Mouse (Mus musculus) embryonic facial prominence, embryonic 13.5 days (tissue): Measurements from ENCODE around the gene Tbcd. TPM values are rescaled to one million over a fixed set of nuclear protein-coding genes. Genes with fewer than 3 reads are reported as not detected.

Experiments used
- ATAC-seq: fragments of 200-750 bp; cut with Nextera tagmentation; 2 replicates; pipeline ENCODE4 v1.8.0; 2017; ENCODE audit warnings: low read depth; ENCODE audit not compliant: insufficient number of reproducible peaks, insufficient read depth, low FRiP score, low TSS enrichment
- H3K27ac ChIP-seq: fragments of 300-500 bp; sonication (generic); 2 replicates; pipeline ENCODE4 v1.5.1; 2015; ENCODE audit warnings: moderate library complexity, mild to moderate bottlenecking, inconsistent platforms
- H3K27me3 ChIP-seq: fragments of 300-500 bp; sonication (generic); 2 replicates; pipeline ENCODE4 v1.6.1; 2015; ENCODE audit warnings: mild to moderate bottlenecking, inconsistent platforms
- H3K36me3 ChIP-seq: fragments of 300-500 bp; sonication (generic); 2 replicates; pipeline ENCODE4 v1.6.1; 2015; ENCODE audit warnings: mild to moderate bottlenecking, inconsistent platforms
- H3K4me1 ChIP-seq: fragments of 300-500 bp; sonication (generic); 2 replicates; pipeline ENCODE4 v1.6.1; 2015; ENCODE audit warnings: inconsistent platforms
- H3K4me2 ChIP-seq: fragments of 300-500 bp; sonication (generic); 2 replicates; pipeline ENCODE4 v1.6.1; 2015; ENCODE audit warnings: moderate library complexity, mild to moderate bottlenecking, inconsistent platforms
- H3K4me3 ChIP-seq: fragments of 300-500 bp; sonication (generic); 2 replicates; pipeline ENCODE4 v1.5.1; 2015; ENCODE audit warnings: mild to moderate bottlenecking, inconsistent platforms
- H3K9ac ChIP-seq: fragments of 300-500 bp; sonication (generic); 2 replicates; pipeline ENCODE4 v1.6.1; 2015; ENCODE audit warnings: mild to moderate bottlenecking, inconsistent platforms
- H3K9me3 ChIP-seq: fragments of 300-500 bp; sonication (generic); 2 replicates; pipeline ENCODE4 v1.6.1; 2016; ENCODE audit warnings: inconsistent platforms
- WGBS: fragments of 180-500 bp; shearing (Covaris S2); methylation state at CpG from one replicate; pipeline ENCODE4 v1.1.7; 2015; ENCODE audit warnings: mixed read lengths; 5-methylcytosine and 5-hydroxymethylcytosine counted together
- polyA plus RNA-seq: library from polyadenylated mRNA; unstranded; fragments of >200 nt; fragmentation: Nextera tagmentation; extraction: Ambion mirVana; gene quantifications from 2 replicates; pipeline ENCODE4 v1.2.1, GENCODE M21; 2015

Tbcd gene
- polyA plus RNA-seq, 1 experiment from 2014 or later = 42.5 TPM

DNA sequence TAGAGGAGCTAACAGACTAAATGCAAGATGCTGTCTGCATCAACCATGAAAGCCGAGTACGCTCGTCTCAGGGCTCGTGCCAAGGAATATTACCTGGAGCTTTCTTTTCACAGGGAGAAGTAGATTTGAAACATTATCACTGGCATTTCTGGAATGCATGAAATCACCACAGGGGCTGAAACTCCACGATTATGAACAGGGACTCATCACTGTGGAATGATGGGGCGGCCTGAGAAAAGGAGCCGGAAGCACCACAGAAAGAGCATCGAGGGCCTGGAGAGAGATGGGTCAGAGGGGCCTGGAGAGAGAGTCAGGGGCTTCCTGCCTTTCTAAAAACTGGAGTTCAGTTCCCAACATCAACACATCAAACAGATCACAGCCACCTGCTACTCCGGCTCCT, 195.6 kb downstream of the Tbcd start:
- Histone ChIP-seq H3K27me3 (no peaks in the 10 kb centered on the region), H3K36me3 (peaks cover 12% of the 10 kb centered on the region), H3K4me2 (no peak overlapping the region), H3K9me3 (no peaks in the 10 kb centered on the region), H3K4me3 (no peak overlapping the region), H3K9ac (0 out of 2 replicates have a peak overlapping the region, but pooled peaks have one; percentile 17), H3K27ac (peak overlapping the region; percentile 17; the same call in 1 of the 2 replicates), H3K4me1 (peaks cover 5% of the 10 kb centered on the region; the same call in 1 of the 2 replicates)
- ATAC-seq = no peak
- WGBS = 46% methylated on average over 9 of the region's 9 CpGs

DNA sequence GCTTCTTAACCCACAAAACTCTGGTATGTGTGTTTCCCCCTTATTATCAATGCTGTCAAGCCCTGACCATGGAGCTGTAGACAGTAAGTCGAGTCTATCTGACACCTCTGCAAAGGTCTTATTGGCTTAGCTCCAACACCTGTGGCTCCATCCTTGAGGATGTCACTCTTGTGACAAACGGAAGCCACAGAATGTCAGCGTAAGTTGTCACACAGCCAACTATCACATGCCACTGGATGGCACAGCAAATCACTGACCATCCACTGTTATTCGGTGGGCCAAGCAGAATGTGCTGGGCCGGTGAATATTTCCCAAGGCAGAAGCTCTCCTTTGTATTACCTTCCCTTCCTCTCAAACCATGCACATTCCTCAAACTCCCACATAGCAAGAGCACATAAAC, 196.4 kb downstream of the Tbcd start:
- Histone ChIP-seq H3K36me3 (peaks cover 12% of the 10 kb centered on the region), H3K27me3 (no peaks in the 10 kb centered on the region), H3K27ac (no peak overlapping the region), H3K4me1 (peaks cover 14% of the 10 kb centered on the region), H3K4me3 (no peak overlapping the region), H3K9ac (no peak overlapping the region), H3K4me2 (no peak overlapping the region), H3K9me3 (no peaks in the 10 kb centered on the region)
- no peak for ATAC-seq
- WGBS = 93% methylated on average over 5 of the region's 5 CpGs

DNA sequence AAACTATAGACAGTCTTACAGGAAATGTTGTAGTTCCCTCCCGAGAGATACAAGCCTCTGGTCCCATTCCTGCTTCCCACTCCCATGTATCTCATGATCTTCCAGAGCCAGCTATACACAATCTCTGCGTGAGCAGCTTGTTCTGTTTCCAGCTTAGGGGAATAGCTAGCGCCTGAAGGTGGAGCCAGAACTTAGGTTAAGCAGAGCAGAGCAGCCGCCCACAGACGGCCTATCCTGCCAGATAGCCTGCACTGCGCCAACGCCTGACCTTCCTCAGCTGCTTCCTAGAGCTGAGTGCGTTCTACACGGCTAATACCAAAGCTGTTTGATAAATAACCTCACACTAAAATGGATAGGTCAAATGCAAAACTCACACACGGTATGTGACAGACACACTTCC, 198.2 kb downstream of the Tbcd start:
- no peaks in the 10 kb centered on the region for H3K9me3 ChIP-seq
- no peak overlapping the region for H3K9ac ChIP-seq
- ATAC-seq = no peak
- H3K36me3 ChIP-seq = peaks cover 12% of the 10 kb centered on the region
- no peak overlapping the region for H3K27ac ChIP-seq
- H3K4me1 ChIP-seq = peaks cover 29% of the 10 kb centered on the region
- H3K4me3 ChIP-seq = no peak overlapping the region
- no peak overlapping the region for H3K4me2 ChIP-seq
- no peaks in the 10 kb centered on the region for H3K27me3 ChIP-seq
- WGBS = 76% methylated on average over 10 of the region's 10 CpGs

DNA sequence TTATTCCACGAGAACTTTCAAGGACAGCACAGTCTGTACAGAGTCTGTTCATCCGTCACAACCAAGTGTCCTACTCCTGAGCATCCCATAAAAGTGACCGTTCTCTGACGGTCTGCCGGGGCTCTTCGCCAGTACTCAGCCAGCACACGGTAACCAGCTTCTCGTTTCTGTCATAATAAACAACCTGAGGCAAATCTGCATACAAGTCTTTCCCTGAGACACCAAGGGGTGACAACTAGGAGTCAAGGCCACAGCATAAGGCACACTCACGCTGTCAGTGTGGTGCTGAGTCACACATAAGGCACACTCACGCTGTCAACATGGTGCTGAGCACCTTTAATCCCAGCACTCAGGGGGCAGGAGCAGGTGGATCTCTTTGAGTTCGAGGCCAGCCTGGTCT, 198.9 kb downstream of the Tbcd start:
- Histone ChIP-seq H3K4me1 (peaks cover 35% of the 10 kb centered on the region), H3K36me3 (peaks cover 15% of the 10 kb centered on the region), H3K27me3 (no peaks in the 10 kb centered on the region), H3K4me2 (no peak overlapping the region), H3K9me3 (no peaks in the 10 kb centered on the region), H3K27ac (no peak overlapping the region), H3K4me3 (no peak overlapping the region), H3K9ac (no peak overlapping the region)
- ATAC-seq = no peak
- 91% methylated on average over 11 of the region's 11 CpGs for WGBS

DNA sequence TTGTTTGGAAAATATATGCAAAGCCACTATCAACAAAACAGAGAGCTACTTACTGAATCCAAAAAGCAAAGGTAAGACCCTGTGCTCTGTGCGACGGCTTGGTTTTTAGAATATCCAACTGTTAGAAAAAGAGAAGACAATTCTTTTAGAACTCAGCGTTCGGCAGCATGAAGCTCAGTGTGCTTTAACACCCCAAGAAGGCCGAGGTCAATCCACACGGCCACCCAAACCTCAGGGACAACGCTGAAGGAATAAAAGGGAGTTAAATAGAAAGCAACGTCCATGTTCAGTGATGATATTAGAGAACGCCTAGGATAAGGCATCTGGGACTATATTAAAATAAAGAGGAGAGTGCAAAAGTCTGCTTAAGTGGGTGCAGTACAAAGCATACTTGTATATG, 199.8 kb downstream of the Tbcd start:
- H3K4me2 ChIP-seq = no peak overlapping the region
- H3K27ac ChIP-seq = no peak overlapping the region
- no peak overlapping the region for H3K9ac ChIP-seq
- H3K4me1 ChIP-seq = peaks cover 35% of the 10 kb centered on the region
- WGBS = 94% methylated on average over 9 of the region's 9 CpGs
- ATAC-seq = no peak
- no peaks in the 10 kb centered on the region for H3K27me3 ChIP-seq
- no peaks in the 10 kb centered on the region for H3K9me3 ChIP-seq
- H3K36me3 ChIP-seq = peaks cover 15% of the 10 kb centered on the region
- no peak overlapping the region for H3K4me3 ChIP-seq

DNA sequence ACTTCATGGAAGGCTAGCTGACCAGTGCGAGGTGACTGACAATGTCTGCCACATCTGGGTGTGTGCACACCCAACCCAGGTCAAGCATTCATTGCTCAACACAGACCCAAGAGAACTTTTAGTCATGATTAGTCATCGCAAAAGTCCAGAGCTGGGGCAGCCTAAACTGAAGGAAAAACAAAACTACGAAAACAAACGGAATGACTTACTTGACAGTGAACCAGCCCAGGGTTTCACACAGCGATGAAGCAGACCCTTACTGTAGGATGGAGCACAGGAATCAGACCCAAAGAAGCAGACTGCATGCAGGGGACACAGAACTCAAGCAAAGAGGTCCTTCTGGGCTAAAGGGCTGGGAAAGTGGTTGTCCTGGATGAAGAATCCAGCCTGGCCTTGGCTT, 200.2 kb downstream of the Tbcd start:
- no peak overlapping the region for H3K9ac ChIP-seq
- H3K4me3 ChIP-seq = no peak overlapping the region
- no peak overlapping the region for H3K4me2 ChIP-seq
- peaks cover 35% of the 10 kb centered on the region for H3K4me1 ChIP-seq
- no peak for ATAC-seq
- peaks cover 15% of the 10 kb centered on the region for H3K36me3 ChIP-seq
- no peaks in the 10 kb centered on the region for H3K9me3 ChIP-seq
- 95% methylated on average over 5 of the region's 5 CpGs for WGBS
- no peak overlapping the region for H3K27ac ChIP-seq
- no peaks in the 10 kb centered on the region for H3K27me3 ChIP-seq

DNA sequence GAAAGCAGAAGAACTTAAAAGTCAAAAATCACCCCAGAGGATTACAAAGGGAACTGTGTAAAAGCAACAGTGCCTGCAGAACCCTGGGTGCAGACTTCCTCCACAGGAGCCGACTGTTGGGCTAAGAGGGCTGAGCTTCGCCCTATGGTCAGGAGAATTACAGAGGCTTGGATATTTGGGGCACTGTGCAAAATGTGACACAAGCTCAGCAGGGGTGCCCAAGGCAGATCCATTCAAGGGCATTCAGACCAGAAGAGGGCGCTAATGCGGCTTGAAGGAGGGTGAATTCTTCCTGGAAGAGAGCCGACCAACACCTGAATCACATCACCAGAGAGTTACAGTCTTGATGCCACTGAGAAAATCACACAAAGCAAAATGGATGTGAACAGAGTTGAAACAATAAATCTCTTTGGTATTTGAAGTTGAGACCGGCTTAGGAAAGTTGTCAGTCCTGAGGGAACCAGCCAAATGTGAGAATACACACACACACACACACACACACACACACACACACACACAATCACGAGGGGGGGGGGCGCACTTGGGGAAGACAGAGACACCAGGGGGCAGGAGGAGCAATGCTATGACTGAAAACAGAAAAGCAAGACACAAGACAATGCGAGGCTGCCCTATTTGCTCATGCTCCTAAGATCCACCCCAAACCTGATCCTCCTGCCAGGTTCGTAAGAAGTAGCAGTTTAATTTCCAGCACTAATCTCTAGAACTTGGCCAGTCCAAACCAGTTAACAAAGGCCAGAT, 201.0 kb downstream of the Tbcd start:
- H3K4me1 ChIP-seq = peaks cover 30% of the 10 kb centered on the region
- WGBS = 59% methylated on average over 10 of the region's 10 CpGs
- no peak overlapping the region for H3K4me2 ChIP-seq
- no peak for ATAC-seq
- peaks cover 15% of the 10 kb centered on the region for H3K36me3 ChIP-seq
- H3K9me3 ChIP-seq = no peaks in the 10 kb centered on the region
- no peak overlapping the region for H3K9ac ChIP-seq
- no peaks in the 10 kb centered on the region for H3K27me3 ChIP-seq
- no peak overlapping the region for H3K4me3 ChIP-seq
- no peak overlapping the region; the same call in 1 of the 2 replicates for H3K27ac ChIP-seq

DNA sequence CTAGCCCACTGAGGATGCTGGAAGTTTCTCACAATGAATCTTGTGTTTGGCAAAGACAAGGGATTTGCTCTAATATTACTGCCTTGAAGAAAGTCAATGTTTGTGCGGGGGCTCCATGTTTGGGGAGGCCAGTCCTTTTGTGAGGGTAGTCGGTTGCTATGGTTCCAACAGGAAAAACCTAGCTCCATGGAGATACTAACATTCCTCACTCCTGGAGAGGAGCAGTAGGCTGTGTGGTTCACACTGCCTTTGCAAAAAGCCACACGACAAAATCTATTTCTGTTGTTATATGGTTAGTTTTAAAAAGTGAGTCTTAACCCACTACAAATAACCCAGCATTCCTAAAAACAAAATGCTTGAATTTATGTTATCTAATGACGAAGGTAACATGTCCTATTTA, 201.9 kb downstream of the Tbcd start:
- H3K36me3 ChIP-seq = peaks cover 15% of the 10 kb centered on the region
- no peak for ATAC-seq
- H3K4me1 ChIP-seq = peaks cover 30% of the 10 kb centered on the region
- H3K9ac ChIP-seq = no peak overlapping the region
- H3K27ac ChIP-seq = no peak overlapping the region; the same call in 1 of the 2 replicates
- no peak overlapping the region for H3K4me3 ChIP-seq
- H3K4me2 ChIP-seq = no peak overlapping the region
- H3K9me3 ChIP-seq = no peaks in the 10 kb centered on the region
- 83% methylated on average over 4 of the region's 4 CpGs for WGBS
- H3K27me3 ChIP-seq = no peaks in the 10 kb centered on the region

DNA sequence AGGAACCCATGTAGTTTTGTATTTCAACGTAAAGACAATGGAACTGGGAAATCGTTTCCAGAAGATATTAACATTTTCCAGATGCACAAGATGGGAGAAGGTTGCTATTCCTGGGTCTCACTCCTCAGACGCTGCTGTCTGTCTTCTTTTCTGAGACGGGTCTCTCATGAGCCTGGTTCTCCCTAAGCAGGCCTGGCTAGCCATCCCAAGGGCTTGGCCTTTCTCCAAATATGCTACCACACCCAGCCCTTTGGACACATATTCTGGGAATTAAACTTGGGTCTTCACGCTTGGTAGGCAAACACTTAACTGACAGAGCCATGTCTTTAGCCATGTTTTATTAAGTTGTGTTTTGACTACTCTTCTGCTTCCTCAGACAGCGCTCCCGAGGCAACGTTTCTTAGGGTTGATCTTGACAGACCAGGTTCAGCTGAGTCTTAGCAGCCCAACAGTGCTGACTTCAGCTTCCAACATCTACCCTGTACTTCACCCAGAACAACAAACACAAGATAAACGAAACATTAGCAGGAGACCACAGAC, 202.7 kb downstream of the Tbcd start:
- H3K4me1 ChIP-seq = peaks cover 30% of the 10 kb centered on the region
- no peak overlapping the region for H3K4me3 ChIP-seq
- peak overlapping the region; percentile 75 for H3K27ac ChIP-seq
- H3K4me2 ChIP-seq = no peak overlapping the region
- H3K9me3 ChIP-seq = no peaks in the 10 kb centered on the region
- peaks cover 15% of the 10 kb centered on the region for H3K36me3 ChIP-seq
- ATAC-seq = no peak
- no peaks in the 10 kb centered on the region for H3K27me3 ChIP-seq
- WGBS = 37% methylated on average over 9 of the region's 9 CpGs
- no peak overlapping the region for H3K9ac ChIP-seq

DNA sequence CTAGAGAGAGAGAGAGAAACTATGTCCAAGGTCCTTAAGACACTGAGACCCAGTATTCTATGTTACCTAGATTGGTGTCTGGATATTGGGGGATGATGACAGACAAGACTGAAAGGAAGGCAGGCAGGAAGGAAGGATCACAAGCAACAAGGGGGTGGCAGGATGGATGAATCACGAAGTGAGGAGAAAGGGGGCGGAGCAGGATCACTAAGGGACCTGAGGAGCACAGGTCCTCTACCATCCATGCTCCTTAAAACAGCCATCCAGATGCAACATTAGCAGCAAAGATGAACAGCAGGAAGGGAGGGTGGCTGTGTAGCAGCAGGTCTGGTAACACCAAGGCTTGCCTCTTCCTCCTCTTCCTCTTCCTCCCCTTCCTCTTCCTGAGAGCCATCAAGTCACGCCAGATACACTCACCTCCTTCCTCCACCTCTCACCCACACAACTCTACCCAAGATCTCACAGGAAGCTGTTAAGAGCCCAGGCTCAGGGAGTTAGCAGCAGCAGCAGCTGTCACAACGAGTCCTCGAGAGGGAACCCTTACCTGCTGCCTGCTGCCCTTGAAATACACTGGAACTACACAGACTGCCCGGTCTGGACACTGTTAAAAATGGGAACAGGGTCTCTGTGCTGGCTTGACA, 203.5 kb downstream of the Tbcd start:
- Histone ChIP-seq H3K4me1 (peaks cover 30% of the 10 kb centered on the region), H3K9me3 (no peaks in the 10 kb centered on the region), H3K4me2 (no peak overlapping the region), H3K27me3 (no peaks in the 10 kb centered on the region), H3K9ac (no peak overlapping the region), H3K4me3 (no peak overlapping the region), H3K27ac (peak overlapping the region; percentile 75; the same call in 1 of the 2 replicates), H3K36me3 (peaks cover 8% of the 10 kb centered on the region; the same call in 1 of the 2 replicates)
- ATAC-seq = no peak
- 78% methylated on average over 6 of the region's 6 CpGs for WGBS

DNA sequence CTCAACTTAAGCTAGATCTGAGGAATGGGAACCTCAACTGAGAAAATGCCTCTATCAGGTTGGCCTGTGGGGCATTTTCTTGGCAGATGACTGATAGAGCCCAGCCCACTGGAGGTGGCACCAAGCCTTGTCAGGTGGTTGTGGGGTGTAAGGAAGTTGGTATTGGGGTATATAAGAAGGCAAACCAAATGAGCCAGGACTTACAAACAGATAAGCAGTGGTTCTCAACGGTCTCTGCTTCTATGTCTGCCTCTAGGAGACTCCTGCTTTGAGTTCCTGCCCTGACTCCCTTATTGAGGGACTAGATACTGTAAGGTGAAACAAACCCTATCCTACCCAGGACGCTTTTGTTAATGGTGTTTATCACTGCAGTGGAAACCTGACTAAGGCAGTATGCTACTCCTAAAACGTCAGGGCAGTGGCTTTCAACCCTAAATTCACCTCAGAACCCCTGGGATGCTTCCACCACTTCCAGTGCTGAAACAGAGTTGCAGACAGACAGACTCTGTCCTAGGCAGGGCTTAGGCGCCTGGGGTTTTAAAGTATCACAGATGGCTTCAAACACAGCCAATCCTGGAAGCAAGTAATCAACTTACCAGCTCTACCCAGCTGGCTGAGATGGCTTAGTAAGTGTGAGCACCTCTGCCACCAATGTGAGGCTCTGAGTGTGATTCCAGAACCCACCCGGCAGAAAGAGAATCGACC, 204.2 kb downstream of the Tbcd start:
- H3K36me3 ChIP-seq = peaks cover 3% of the 10 kb centered on the region; the same call in 1 of the 2 replicates
- H3K27ac ChIP-seq = no peak overlapping the region
- 80% methylated on average over 6 of the region's 6 CpGs for WGBS
- no peak for ATAC-seq
- no peak overlapping the region for H3K4me3 ChIP-seq
- H3K9ac ChIP-seq = no peak overlapping the region
- no peaks in the 10 kb centered on the region for H3K9me3 ChIP-seq
- H3K4me1 ChIP-seq = peaks cover 30% of the 10 kb centered on the region
- no peak overlapping the region for H3K4me2 ChIP-seq
- no peaks in the 10 kb centered on the region for H3K27me3 ChIP-seq
